Mouse (Mus musculus) urinary bladder, postnatal 10 days (tissue): ENCODE results near the gene Vsig10.
A peak's percentile ranks its signal among the peaks of the same experiment; 100 is the strongest.
"Not testable (repeated sequence)": the region's sequence is repeated elsewhere in the genome, so short reads cannot be mapped to it uniquely, and the experiment has no call there.

ENCODE experiments used
- DNase-seq: peaks from one replicate; pipeline ENCODE4 v3.0.0; 2022; ENCODE audit warnings: low spot score

Vsig10 gene

DNA sequence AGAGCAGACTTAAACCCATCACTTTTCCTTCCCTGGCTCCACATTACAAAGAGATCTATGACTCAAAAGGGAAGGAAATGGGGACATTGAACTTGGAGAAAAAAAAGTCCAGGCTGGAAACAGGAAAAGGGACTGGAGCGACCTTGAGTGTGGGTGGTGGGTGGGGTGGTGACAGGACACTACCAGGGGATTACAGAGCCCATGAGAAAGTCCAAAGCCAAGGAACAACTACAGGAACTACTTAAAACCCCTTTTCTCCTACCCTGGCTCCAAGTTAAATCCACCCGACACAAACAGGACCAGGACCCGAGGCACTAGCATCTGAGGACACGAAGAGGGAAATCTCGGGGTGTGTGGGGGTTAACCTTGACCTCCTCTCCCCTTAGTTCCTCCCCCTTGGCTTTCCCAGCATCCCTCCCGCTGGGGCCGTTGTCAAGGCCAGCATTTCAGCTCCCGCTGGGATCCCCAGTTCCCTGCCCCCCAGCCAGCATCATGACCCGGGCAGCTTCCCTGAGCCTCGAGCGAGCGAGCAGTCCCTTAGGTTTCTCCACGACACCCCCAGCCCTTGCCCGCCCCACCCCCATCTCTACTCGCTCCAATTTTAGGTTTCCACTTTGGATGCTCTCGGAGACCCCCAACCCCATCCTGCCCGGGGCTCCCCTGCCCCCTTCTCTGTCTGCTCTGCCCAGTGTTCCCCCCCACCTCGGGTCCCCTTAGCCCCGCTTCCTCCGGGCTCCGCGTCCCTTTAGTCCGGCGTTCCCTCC, 37.7 kb downstream of the Vsig10 start:
- DNase-seq = no peak

DNA sequence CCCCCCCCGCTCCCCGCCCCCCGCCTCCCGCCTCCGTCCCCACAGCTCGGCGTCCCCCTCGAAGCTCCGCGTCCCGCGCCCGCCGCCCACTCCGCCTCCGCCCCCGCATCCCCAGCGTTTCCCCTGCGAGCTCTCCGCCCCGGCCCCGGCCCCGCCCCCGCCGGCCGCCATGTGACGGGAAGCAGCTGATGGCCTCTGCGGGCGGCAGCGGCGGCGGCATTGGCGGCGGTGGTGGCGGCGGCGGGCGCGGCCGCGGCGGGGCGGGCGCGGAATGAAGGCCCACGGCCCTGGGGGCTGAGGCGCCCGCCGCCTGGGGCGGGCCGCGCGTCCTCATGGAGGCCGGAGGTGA, 38.2 kb downstream of the Vsig10 start, which contains the start of gene Wsb2:
TSS of gene Wsb2 (plus strand) at position 176 of the 349 bp plus-strand sequence.
- peak; percentile 60 for DNase-seq

DNA sequence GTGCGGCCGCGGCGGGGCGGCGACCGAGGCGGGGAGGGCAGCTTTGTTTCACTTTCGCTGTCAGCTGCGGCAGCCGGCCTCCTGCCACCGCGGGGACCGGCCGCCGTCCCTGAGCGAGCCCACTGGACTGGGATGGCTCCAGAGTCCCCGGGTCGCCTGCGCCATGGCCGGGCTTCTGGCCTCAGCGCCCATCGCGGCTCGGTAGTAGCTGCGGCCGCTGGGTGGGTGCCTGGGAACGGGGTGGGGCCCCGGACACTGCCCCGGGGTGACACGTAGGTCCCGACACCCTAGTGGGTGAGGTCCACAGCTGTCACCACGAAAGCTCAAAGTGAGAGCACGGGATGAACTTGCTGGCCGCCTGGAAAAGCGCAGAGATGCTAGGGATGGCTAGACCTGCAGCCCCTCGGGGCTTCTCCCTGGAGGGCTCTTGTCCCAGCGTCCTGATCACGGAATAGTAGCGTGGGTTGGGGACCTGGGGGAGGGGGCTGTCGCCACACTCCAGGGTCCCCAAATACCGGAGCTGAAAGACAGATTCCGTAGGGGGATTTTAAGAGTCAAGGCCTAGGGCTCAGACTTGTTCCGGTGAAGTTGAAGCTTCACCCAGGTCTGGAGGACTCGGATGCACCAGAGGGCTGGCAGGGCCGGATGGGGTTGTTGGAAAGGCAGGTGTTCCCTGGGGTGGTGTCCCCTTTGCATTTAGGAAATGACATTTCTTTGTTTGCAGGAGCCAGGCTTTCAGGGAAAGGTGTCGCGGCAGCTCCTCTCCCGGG, 38.8 kb downstream of the Vsig10 start:
- no peak for DNase-seq

DNA sequence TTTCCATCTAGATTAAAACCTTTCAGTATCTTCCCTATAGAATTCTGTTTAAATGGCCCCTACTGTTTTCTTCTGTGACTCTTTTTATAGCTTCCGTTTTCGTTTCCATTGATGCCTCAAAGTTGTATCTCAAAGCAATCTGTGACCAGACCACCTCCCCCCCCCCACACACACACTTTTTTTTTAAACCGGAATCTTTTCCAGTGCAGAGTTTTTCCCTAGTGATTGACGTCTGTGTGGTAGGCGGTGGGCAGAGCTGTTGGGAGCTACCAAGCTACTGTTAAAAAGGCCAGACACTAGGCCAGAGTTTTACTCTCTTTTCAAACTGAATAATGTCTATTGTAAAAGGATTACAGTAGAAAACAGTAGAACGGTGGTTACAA, 39.4 kb downstream of the Vsig10 start:
- DNase-seq = no peak

DNA sequence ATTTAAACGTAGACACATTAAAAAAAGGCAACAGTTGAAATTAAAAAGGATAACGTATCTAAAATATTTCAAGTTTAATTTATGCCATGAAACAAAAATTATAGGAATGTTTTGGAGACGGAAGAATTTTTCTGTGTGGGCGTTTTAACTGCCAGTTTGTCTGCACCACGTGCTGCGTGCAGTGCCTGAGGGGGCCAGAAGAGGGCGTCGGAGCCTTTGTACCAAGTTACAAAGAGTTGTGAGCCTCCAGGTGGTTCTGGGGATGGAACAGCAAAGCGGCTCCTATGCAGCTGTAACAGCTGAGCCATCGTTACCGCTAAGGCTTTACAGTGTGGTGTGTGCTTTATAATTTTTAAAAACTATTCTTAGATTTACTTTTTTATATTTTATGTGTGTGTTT, 39.8 kb downstream of the Vsig10 start:
- peak; percentile 52 for DNase-seq

DNA sequence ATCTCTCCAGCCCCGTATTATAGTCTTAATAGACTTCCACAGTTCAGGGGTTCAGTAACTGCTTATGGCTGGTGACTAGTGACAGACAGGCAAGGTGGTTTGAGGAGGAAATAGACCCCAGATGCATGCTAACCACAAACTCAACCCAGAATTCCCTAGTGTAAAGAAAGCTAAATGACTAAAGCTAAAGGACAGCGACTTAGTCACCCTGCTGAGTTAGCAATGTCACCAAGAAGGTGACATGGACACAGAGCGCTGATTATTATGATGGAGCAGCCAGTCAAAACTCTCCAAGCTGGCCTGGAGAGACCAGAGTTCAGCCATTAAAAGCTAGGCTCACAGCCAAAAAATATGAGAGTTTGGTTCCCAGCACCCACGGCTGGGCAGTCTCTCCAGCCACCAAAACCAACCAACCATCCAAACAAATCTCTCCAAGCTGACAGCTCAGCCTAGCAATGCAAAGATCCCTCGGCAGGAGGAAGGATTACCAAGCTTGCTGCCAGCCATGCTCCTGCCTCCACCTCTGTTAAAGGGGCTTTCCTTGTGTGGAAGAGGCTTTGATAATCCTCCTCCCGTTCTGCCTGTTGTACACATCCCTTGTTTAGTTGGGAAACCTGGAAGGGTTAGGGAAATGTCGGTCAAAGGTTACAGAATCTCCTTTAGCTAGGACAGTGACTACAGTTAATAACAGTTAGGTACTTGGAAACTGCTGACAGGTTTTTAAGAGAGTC, 40.8 kb downstream of the Vsig10 start:
- DNase-seq = no peak

DNA sequence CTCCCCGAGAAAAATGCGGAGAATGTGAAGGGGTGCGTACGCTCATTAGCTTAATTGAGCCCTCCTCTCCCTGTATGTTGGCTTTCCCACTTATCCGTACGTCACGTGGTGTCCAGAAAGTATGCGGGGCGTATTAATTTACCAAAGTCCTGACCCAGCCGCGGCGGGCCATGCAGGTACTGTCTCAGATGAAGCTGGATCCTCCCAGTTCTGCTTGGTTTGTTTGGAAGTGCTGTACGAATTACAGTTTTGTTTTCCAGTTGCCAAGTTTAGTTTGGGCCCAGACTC, 41.3 kb downstream of the Vsig10 start:
- DNase-seq = no peak

DNA sequence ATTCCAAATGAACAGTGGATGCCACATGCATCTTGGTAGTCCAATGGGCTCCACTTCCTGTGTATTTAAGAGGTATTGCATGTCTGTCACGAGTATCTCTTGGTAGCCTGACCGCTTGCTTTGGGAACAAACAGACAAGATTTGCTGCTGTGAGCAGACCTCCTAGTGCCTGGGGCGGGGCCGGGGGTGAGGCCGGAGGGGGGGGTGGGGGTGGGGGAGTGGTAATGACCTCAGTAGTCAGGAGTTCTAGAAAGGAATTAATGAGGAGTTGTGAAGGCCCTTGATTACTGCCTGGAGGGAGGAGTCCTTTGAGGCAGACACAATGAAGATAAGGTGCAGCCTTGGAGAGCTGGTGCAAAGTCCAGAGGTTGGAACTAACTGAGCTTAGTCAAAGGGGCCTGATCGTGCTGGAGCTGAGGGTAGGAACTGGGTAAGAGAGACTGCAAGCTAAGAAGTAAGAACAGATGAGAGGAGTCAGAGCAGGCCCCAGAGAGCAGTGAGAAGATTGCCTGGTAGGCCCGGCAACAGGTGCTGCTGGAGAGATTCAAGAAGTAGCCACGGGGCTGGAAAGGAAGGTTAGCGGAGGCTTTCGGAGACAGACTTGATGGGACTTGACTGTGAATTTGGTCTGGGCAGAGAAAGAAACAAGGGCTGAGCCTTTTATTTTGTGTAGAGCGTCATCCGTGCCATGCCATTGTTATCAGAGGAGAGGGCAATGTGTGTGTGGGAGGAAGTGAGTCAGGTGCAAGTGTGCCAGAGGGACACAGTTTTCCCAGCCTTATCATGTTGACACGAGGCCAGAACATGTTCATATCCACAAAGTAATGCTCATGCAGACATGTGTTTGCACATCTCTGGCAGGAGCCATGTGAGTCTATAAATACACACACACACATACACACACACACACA, 42.0 kb downstream of the Vsig10 start:
- no peak for DNase-seq

DNA sequence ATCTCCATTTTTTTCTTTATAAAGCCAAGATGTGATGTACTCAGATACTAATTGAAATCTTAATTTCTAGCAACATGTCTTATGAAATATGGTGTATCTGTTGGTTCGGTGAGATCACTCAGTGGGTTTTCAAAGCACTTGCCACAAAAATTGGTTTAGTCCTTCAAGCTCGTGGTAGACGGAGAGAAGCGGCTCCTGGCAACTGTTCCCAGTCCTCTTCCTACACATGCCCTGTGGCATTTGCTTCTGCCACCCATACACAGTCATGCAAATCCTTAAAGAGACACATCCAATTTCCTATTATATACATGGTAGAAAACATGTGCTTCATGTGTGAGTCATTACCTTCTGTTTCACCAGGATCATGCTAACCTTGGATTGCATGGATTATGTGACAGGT, 42.7 kb downstream of the Vsig10 start:
- DNase-seq = no peak

DNA sequence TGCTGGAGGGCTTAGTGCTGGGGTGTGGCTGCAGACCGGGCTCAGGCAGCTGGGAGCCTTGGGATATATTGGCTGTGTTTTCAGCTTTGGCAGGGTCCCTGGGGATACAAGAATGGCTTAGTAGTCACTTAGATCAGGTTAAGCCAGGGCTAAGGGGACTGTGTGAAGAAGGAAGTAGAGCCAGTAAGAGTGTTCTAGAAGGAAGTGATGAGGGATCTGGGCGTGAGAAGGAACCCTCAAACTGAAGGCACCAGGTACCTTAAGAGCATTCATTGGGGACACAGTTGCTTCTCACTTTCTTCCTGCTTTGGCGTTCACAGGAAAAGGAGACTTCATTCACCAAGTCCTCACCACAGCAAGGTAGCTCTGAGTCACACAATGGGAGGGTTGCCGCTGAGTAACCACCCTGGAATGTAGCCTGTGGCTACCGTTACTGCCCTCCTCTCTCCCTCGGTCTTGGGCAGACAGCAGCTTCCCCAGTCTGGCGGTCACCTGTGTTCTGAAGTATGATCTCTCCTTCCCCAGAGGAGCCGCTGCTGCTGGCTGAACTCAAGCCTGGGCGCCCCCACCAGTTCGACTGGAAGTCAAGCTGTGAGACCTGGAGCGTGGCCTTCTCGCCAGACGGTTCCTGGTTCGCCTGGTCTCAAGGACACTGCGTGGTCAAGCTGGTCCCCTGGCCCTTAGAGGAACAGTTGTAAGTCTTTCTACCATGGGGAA, 44.3 kb downstream of the Vsig10 start:
- DNase-seq = no peak

DNA sequence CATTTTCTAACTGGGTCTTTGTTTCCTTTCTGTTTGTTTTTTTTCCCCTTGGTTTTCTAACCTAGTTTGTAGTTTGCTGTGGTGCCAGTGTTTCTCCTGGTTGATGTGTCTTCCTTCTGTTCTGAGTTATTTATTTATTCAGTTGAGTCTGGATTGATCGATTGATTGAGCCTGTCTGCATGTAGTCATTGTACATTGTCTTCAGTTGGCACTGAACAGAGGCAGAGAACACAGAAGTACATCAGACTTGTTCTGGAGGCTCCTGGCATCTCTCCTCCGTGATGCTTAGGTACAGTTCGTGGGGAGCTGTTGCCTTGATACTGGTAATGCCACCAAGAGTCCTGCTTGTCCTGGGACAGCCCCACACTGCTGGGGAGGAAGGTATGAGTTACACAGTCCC, 45.9 kb downstream of the Vsig10 start:
- DNase-seq = no peak

DNA sequence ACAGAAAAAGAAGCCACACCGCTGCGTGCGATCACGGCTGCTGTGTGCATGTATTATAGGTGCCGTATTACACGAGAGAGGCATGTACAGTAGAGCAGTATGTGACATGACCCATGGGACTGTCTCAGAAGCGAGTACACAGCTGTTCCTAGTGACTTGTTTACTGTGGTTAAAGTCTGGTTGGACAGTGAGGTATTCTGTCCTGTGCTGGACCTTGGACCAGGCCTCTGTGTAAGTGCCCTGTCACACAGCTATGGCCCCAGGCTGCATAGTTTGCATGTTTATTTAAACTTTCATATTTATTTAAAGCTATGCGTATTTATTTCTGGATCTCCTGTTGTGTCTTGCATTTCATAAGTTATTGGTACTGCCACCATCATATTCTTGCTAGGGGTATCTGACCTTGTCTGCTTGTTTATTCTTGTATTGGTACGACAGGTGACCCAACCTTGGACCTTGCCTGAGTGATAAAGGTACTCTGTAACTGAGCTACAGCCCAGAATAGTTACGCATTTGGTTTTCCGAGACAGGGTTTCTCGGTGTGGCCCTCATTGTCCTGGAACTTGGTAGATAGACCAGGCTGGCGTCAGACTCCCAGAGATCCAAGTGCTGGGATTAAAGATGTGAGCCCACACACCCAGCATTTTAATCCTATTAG, 47.1 kb downstream of the Vsig10 start:
- DNase-seq = no peak

DNA sequence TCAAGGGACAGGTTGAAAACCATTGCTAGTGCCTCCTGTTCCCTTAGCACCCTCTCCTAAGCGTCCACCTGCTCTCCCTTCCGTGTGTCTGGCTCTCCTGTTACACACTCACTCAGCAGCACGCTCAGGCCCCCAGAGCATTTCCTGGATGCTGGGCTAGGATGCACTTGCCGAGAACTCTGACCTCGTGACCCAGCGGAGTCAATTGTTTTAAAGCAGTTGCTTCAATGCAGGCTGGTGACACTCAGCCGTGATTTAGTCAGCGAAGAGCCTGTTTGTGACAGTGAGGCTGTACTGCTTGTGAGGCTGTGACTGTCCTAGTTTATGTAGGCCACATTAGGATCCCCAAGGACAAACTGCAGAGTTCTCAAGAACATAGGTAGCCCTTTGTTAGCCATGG, 48.3 kb downstream of the Vsig10 start:
- DNase-seq = no peak

DNA sequence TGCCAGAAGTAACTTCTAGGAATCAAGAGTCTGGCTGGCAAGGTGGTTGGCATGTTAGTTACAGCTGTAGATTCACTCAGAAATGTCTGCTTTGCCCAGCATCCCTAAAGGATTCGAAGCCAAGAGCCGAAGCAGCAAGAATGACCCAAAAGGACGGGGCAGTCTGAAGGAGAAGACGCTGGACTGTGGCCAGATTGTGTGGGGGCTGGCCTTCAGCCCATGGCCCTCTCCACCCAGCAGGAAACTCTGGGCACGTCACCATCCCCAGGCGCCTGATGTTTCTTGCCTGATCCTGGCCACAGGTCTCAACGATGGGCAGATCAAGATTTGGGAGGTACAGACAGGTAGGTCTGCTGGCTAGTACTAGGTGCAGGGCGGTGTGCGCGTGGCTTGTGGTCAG, 51.7 kb downstream of the Vsig10 start:
- no peak for DNase-seq

DNA sequence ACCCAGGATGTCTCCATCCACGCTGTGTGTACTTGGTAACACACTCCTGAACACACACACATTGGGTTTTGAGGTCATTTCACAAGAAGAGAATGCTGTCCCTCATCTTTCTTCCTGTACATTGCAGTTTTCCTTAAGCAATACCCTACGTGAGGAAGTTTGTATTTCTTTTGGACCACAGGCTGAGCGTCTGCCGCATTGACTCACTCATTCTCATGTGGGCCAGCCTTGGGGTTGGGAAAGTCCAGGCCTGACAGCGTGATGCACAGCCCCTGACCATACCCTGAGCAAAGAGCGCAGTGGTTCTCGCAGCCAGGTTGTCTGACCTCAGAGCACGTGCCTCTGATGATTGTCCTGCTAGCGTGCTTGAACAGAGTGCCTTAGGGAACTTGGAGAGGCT, 54.5 kb downstream of the Vsig10 start:
- DNase-seq = no peak

DNA sequence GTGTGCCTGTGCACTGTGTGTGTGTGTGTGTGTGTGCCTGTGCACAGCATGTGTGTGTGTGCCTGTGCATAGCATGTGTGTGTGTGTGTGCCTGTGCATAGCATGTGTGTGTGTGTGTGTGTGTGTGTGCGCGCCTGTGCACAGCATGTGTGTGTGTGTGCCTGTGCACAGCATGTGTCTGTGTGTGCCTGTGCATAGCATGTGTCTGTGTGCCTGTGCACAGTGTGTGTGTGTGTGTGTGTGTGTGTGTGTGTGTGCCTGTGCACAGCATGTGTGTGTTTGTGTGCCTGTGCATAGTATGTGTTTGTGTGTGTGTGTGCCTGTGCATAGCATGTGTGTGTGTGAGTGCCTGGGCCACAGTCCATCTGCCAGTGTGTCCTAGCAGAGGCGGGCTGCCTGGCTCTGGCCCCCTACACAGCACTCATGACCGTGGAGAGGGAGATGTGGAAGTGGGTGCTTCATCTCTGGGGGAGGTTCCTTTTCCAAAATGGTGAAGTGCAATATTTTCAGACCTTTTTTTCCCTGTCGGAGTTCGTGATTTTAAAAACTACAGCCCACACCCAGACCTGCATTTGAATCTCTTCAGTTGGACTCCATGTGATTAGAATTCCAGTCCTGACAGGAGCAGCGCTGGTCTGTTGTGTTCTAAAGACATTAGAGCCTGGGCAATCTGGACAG, 55.6 kb downstream of the Vsig10 start:
- DNase-seq = no peak

DNA sequence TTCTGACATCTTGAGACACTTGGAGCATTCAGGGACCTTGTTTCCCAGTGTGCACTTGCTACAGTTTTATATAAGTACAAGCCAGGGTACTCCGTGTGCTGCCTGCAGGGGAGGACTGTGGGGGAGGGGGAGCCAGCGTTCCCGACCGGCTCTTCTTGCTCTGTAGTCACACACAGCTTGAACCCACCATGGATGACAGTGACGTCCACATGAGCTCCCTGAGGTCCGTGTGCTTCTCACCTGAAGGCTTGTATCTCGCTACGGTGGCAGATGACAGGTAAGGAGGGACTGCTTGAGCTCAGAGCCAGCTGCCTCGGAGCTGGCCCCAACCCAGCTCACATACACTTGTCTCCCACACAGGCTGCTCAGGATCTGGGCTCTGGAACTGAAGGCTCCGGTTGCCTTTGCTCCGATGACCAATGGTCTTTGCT, 57.5 kb downstream of the Vsig10 start:
- DNase-seq = no peak

DNA sequence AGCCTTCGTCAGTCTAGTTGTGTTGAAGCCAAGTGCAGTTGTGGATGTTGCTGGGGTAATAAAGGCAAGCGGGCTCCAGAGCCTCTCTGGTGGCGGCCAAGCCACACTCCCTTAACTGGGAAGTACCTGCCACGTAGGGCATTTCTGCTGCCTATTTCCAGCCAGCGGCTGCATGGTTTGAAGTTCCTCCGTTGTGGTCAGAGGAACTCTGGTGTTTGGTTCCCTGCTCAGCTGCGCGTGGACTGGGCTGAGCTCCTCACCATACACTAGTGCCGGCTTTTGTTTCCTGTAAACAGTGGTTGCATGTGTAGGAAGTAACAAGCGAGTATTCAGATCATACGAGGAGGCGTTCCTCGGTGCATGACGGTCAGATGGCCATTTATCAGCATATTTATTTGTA, 58.8 kb downstream of the Vsig10 start:
- not testable (repeated sequence) for DNase-seq

DNA sequence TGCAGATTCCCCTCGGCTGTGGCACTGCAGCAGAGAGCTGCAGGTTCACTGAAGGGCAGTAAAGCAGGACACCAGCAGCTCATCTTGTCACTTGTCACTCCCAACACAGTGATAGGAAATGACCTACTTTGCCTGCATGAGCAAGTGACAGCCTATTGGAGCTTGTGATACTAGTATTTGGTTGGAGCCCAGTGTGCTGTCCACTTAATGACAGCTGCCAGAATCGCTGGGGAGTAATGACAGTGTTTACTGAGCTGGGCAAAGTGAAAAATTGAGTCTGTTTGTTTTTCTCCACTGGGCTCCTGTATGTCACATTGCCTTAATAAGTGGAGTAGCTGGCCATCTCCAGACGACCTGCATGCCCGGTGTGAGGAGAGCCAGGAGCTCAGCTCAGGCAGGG, 61.3 kb downstream of the Vsig10 start:
- no peak for DNase-seq

DNA sequence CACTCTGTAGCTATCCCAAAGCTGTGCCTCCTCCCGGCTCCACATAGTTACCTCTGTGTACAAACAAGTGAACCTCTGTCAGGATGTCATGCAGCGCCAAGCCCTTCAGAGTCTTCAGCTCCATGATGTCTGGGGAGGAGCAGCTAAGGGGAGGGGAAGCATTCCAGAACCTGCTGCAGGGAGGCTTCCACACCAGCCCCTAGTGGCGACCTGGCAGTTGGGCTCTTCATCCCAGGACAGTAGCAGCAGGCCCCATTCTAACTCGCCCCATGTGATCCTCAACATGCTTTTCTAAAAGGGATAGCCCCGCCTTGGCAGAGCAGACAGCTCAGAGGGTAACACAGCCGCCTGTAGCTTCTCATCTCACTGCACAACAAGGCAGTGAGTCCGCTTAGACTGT, 62.9 kb downstream of the Vsig10 start:
- DNase-seq = no peak
